Mouse (Mus musculus): Measurements from ENCODE around the gene Alox8. TPM values are rescaled to one million over a fixed set of nuclear protein-coding genes. Genes with fewer than 3 reads are reported as not detected.
A peak's percentile ranks its signal among the peaks of the same experiment; 100 is the strongest.

Alox8 gene
- polyA plus RNA-seq (2011; ENCODE audit: insufficient read depth, insufficient read length, low replicate concordance, missing spikeins): not detected in 2 replicates

DNA sequence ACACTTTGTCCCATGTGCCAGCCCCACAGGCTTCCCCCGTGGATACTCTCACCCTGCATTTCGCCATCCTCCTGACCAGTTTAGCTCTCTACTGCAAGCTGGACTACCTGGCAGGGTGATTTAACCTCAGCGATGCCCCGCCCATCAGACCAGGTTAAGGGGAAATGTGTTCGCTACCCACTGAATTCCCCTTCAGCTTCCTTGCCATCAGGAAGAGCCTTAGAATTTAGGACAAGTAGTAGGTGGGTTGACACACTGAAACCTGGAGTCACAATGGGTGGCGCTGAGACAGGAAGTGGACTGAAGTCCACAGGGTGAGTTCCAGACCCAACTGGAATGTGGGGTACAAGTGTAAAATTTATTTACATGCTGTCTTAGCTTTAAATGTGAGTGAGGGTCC is at the start of gene Alox8:
Gene Alox8, minus strand, starts transcription at position 101 of the 400 bp plus-strand sequence.
- no peak within 1 kb of the TSS for H3K4me3 ChIP-seq (replicated peaks; ENCODE audit: control insufficient read depth, low read depth, low read length)
- no peak within 1 kb of the TSS for H3K27ac ChIP-seq (ENCODE audit: control insufficient read depth, insufficient read depth, low read depth, low read length, poor library complexity)
- peaks cover under 1% of the 10 kb centered on the region; the same call in 1 of the 2 replicates for H3K4me1 ChIP-seq (ENCODE audit: control insufficient read depth, insufficient read depth, low read length)
- 25% methylated on average over 6 of the region's 6 CpGs for WGBS
- TF ChIP-seq CTCF (IDR thresholded peaks at IDR 0.05; ENCODE audit: control insufficient read depth, insufficient read depth, low read length): no peak
- TF ChIP-seq POLR2A (IDR thresholded peaks at IDR 0.05; ENCODE audit: borderline replicate concordance, control insufficient read depth, low read depth, low read length): no peak

DNA sequence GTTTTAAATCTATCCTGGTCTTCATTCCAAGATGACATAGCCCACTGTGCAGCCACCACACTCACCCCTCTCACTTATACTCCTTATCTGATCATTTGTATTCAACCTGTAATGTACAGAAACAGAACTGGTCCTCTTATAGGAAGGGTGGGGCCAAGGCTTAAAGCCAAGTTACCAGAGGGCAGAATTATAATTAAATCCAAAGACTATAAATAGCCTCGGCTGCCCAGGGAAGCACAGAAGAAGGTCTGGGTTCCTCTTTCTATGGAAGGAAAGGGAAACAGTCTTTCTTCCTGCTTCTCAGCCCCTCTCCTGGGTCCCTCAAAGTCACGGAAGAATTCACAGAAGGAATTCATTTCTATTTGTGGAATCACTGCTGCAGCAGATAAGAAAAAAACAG is 48.0 kb upstream of the Alox8 start:
- 0% methylated on average over 2 of the region's 2 CpGs for WGBS
- H3K4me1 ChIP-seq (ENCODE audit: control insufficient read depth, insufficient read depth, low read length): no peaks in the 10 kb centered on the region
- no peak overlapping the region for H3K4me3 ChIP-seq (replicated peaks; ENCODE audit: control insufficient read depth, low read depth, low read length)
- no peak overlapping the region for H3K27ac ChIP-seq (ENCODE audit: control insufficient read depth, insufficient read depth, low read depth, low read length, poor library complexity)
- TF ChIP-seq CTCF (IDR thresholded peaks at IDR 0.05; ENCODE audit: control insufficient read depth, insufficient read depth, low read length): no peak
- TF ChIP-seq POLR2A (IDR thresholded peaks at IDR 0.05; ENCODE audit: borderline replicate concordance, control insufficient read depth, low read depth, low read length): no peak

- Histone ChIP-seq H3K27ac (ENCODE audit: control insufficient read depth, insufficient read depth, low read depth, low read length, poor library complexity) (no peak overlapping the region), H3K4me3 (replicated peaks; ENCODE audit: control insufficient read depth, low read depth, low read length) (no peak overlapping the region), H3K4me1 (ENCODE audit: control insufficient read depth, insufficient read depth, low read length) (no peaks in the 10 kb centered on the region)
- 10% methylated on average over 2 of the region's 2 CpGs for WGBS
- TF ChIP-seq POLR2A (IDR thresholded peaks at IDR 0.05; ENCODE audit: borderline replicate concordance, control insufficient read depth, low read depth, low read length) (no peak), CTCF (IDR thresholded peaks at IDR 0.05; ENCODE audit: control insufficient read depth, insufficient read depth, low read length) (peak; percentile 22; the same call in 1 of the 2 replicates)
Measured at GRCm38 (mm10) chr11:69244911-69245310, 47.3 kb upstream of the Alox8 start.

GRCm38 (mm10) chr11:69236926-69237260 is 39.2 kb upstream of the Alox8 start, which contains the start of gene Gucy2e:
Gene Gucy2e (minus strand): TSS chr11:69237036.
- Histone ChIP-seq H3K4me1 (ENCODE audit: control insufficient read depth, insufficient read depth, low read length) (peaks cover 2% of the 10 kb centered on the region; the same call in 1 of the 2 replicates), H3K27ac (ENCODE audit: control insufficient read depth, insufficient read depth, low read depth, low read length, poor library complexity) (no peak within 1 kb of the TSS; the same call in 1 of the 2 replicates), H3K4me3 (replicated peaks; ENCODE audit: control insufficient read depth, low read depth, low read length) (no peak within 1 kb of the TSS)
- 44% methylated on average over 13 of the region's 13 CpGs for WGBS
- no peak for TF ChIP-seq CTCF (IDR thresholded peaks at IDR 0.05; ENCODE audit: control insufficient read depth, insufficient read depth, low read length)
- no peak for TF ChIP-seq POLR2A (IDR thresholded peaks at IDR 0.05; ENCODE audit: borderline replicate concordance, control insufficient read depth, low read depth, low read length)

- 15% methylated on average over 51 of the region's 51 CpGs for WGBS
- Histone ChIP-seq H3K27ac (ENCODE audit: control insufficient read depth, insufficient read depth, low read depth, low read length, poor library complexity) (no peak overlapping the region; the same call in 1 of the 2 replicates), H3K4me1 (ENCODE audit: control insufficient read depth, insufficient read depth, low read length) (peaks cover 2% of the 10 kb centered on the region; the same call in 1 of the 2 replicates), H3K4me3 (replicated peaks; ENCODE audit: control insufficient read depth, low read depth, low read length) (no peak overlapping the region)
- TF ChIP-seq CTCF (IDR thresholded peaks at IDR 0.05; ENCODE audit: control insufficient read depth, insufficient read depth, low read length): no peak
- TF ChIP-seq POLR2A (IDR thresholded peaks at IDR 0.05; ENCODE audit: borderline replicate concordance, control insufficient read depth, low read depth, low read length): no peak
Measured at GRCm38 (mm10) chr11:69236061-69236925, 38.6 kb upstream of the Alox8 start.

- Histone ChIP-seq H3K4me1 (ENCODE audit: control insufficient read depth, insufficient read depth, low read length) (peaks cover 2% of the 10 kb centered on the region; the same call in 1 of the 2 replicates), H3K27ac (ENCODE audit: control insufficient read depth, insufficient read depth, low read depth, low read length, poor library complexity) (no peak overlapping the region), H3K4me3 (replicated peaks; ENCODE audit: control insufficient read depth, low read depth, low read length) (peak overlapping the region; percentile 39)
- TF ChIP-seq POLR2A (IDR thresholded peaks at IDR 0.05; ENCODE audit: borderline replicate concordance, control insufficient read depth, low read depth, low read length) (0 out of 2 replicates have a peak, but pooled peaks have one; percentile 7), CTCF (IDR thresholded peaks at IDR 0.05; ENCODE audit: control insufficient read depth, insufficient read depth, low read length) (0 out of 2 replicates have a peak, but pooled peaks have one; percentile 6)
- WGBS: 2% methylated on average over 33 of the region's 33 CpGs
Measured at GRCm38 (mm10) chr11:69235285-69236060, 37.8 kb upstream of the Alox8 start.

GRCm38 (mm10) chr11:69233141-69233540 is 35.5 kb upstream of the Alox8 start:
- Histone ChIP-seq H3K4me3 (replicated peaks; ENCODE audit: control insufficient read depth, low read depth, low read length) (no peak overlapping the region), H3K27ac (ENCODE audit: control insufficient read depth, insufficient read depth, low read depth, low read length, poor library complexity) (no peak overlapping the region), H3K4me1 (ENCODE audit: control insufficient read depth, insufficient read depth, low read length) (peaks cover 2% of the 10 kb centered on the region; the same call in 1 of the 2 replicates)
- 2% methylated on average over 2 of the region's 2 CpGs for WGBS
- TF ChIP-seq POLR2A (IDR thresholded peaks at IDR 0.05; ENCODE audit: borderline replicate concordance, control insufficient read depth, low read depth, low read length) (no peak), CTCF (IDR thresholded peaks at IDR 0.05; ENCODE audit: control insufficient read depth, insufficient read depth, low read length) (no peak)

- WGBS: 77% methylated on average over 4 of the region's 4 CpGs
- no peak overlapping the region for H3K4me3 ChIP-seq (replicated peaks; ENCODE audit: control insufficient read depth, low read depth, low read length)
- H3K4me1 ChIP-seq (ENCODE audit: control insufficient read depth, insufficient read depth, low read length): no peaks in the 10 kb centered on the region; the same call in 1 of the 2 replicates
- H3K27ac ChIP-seq (ENCODE audit: control insufficient read depth, insufficient read depth, low read depth, low read length, poor library complexity): no peak overlapping the region
- TF ChIP-seq POLR2A (IDR thresholded peaks at IDR 0.05; ENCODE audit: borderline replicate concordance, control insufficient read depth, low read depth, low read length) (no peak), CTCF (IDR thresholded peaks at IDR 0.05; ENCODE audit: control insufficient read depth, insufficient read depth, low read length) (no peak)
Measured at GRCm38 (mm10) chr11:69230420-69230819, 32.8 kb upstream of the Alox8 start.
